Mouse (Mus musculus): Measurements from ENCODE around the gene Osm.

DNA sequence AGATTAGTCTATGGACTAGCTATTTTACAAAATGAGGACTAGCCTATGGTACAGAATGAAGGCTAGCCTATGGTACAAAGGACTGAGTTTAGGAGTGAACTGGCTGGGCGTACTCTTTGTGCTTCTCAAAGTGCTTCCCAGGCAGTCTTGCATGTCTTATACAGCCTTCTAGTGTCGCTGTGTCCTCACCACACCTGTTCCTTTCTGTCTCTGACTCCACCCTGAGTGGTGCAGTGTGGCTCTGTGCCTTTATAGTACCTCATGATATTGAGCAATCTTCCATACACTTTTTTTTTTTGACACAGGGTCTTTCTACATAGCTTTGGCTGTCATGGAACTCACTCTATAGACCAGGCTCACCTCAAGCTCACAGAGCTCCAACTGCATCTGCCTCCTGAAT is 4.8 kb upstream of the Osm start:
- TF ChIP-seq CTCF (IDR thresholded peaks at IDR 0.05) (no peak), POLR2A (IDR thresholded peaks at IDR 0.05; ENCODE audit: insufficient read depth, low read depth, low read length) (no peak), EP300 (IDR thresholded peaks at IDR 0.05; ENCODE audit: insufficient read depth, low read depth, low read length) (no peak)
